Mouse (Mus musculus): ENCODE results near the gene Slc38a6.

GRCm38 (mm10) chr12:73245687-73246086 lies 40.9 kb upstream of the Slc38a6 start:
- TF ChIP-seq EP300 (IDR thresholded peaks at IDR 0.05; ENCODE audit: low read length) (no peak), TBP (conservative IDR thresholded peaks at IDR 0.05; ENCODE audit: low read depth, low read length) (no peak), SIN3A (IDR thresholded peaks at IDR 0.05; ENCODE audit: low read length) (no peak), CTCF (conservative IDR thresholded peaks at IDR 0.05 in 1 of 2, IDR thresholded peaks at IDR 0.05 in 1 of 2; ENCODE audit: low read depth in 2 of 2, low read length in 2 of 2) (no peak), ZC3H11A (IDR thresholded peaks at IDR 0.05; ENCODE audit: low read depth, low read length) (no peak), POLR2A (IDR thresholded peaks at IDR 0.05; ENCODE audit: low read depth, low read length) (no peak), ZKSCAN1 (IDR thresholded peaks at IDR 0.05; ENCODE audit: borderline replicate concordance, low read depth, low read length) (no peak), ELF1 (IDR thresholded peaks at IDR 0.05; ENCODE audit: low read depth, low read length) (no peak), TCF12 (IDR thresholded peaks at IDR 0.05; ENCODE audit: low read depth, low read length) (no peak), E2F4 (IDR thresholded peaks at IDR 0.05; ENCODE audit: insufficient replicate concordance, low read depth, low read length) (no peak), MAFK (IDR thresholded peaks at IDR 0.05; ENCODE audit: insufficient replicate concordance, low read length) (no peak), POLR2AphosphoS2 (IDR thresholded peaks at IDR 0.05; ENCODE audit: low read depth, low read length) (no peak)
